Mouse (Mus musculus) C2C12 (cell line): Measurements from ENCODE around the gene Snrnp25. TPM values are rescaled to one million over a fixed set of nuclear protein-coding genes. Genes with fewer than 3 reads are reported as not detected.

Experiments used
- H3K27me3 ChIP-seq: one replicate; pipeline ENCODE4 v1.6.1; 2011; ENCODE audit not compliant: control insufficient read depth, insufficient read depth, insufficient read length
- H3K36me3 ChIP-seq: one replicate; pipeline ENCODE4 v1.6.1; 2011; ENCODE audit not compliant: control insufficient read depth, insufficient read depth
- H3K4me3 ChIP-seq: one replicate; pipeline ENCODE4 v1.5.1; 2011; ENCODE audit warnings: mild to moderate bottlenecking, control low read depth; ENCODE audit not compliant: poor library complexity, insufficient read depth, severe bottlenecking
- H3K79me2 ChIP-seq: one replicate; pipeline ENCODE4 v1.6.1; 2011; ENCODE audit not compliant: control insufficient read depth, insufficient read depth
- H3K79me3 ChIP-seq: one replicate; pipeline ENCODE4 v1.6.1; 2011; ENCODE audit warnings: low read depth, control low read depth
- H3ac ChIP-seq: one replicate; pipeline ENCODE3; 2011; ENCODE audit warnings: low read depth; ENCODE audit not compliant: control insufficient read depth, insufficient read length
- CEBPB ChIP-seq: IDR thresholded peaks from one replicate; pipeline ENCODE4 v1.6.1; 2011; ENCODE audit warnings: low read depth, mild to moderate bottlenecking, control low read depth, moderate library complexity
- CTCF ChIP-seq: IDR thresholded peaks from one replicate; pipeline ENCODE4 v1.5.1; 2011; ENCODE audit not compliant: control insufficient read depth, insufficient read depth, insufficient read length
- FOSL1 ChIP-seq: IDR thresholded peaks from one replicate; pipeline ENCODE4 v1.8.0; 2011; ENCODE audit warnings: mild to moderate bottlenecking, low read length; ENCODE audit not compliant: poor library complexity, insufficient read depth, severe bottlenecking
- MAX ChIP-seq: IDR thresholded peaks from one replicate; pipeline ENCODE4 v1.6.1; 2011; ENCODE audit warnings: mild to moderate bottlenecking, control low read depth
- MYOD1 ChIP-seq: IDR thresholded peaks from one replicate; pipeline ENCODE4 v1.6.1; 2011; ENCODE audit warnings: low read depth; ENCODE audit not compliant: control insufficient read depth, insufficient read length
- MYOG ChIP-seq: IDR thresholded peaks from one replicate; pipeline ENCODE4 v1.6.1; 2011; ENCODE audit not compliant: control insufficient read depth, insufficient read length; ENCODE audit errors: extremely low read depth
- USF1 ChIP-seq: IDR thresholded peaks from one replicate; pipeline ENCODE4 v1.6.1; 2011; ENCODE audit warnings: low read depth, mild to moderate bottlenecking, control low read depth, moderate library complexity
- polyA plus RNA-seq: library from polyadenylated mRNA; unstranded; fragments of >200 nt; fragmentation: generic; extraction: Trizol; gene quantifications from one replicate; pipeline ENCODE4 v1.2.1, GENCODE M21; 2012; ENCODE audit warnings: missing spikeins

The Snrnp25 gene
- polyA plus RNA-seq, 1 experiment, result 63.0 TPM

GRCm38 (mm10) chr11:32237411-32237795 lies 32.2 kb downstream of the Snrnp25 start:
- Histone ChIP-seq H3K36me3 (peaks cover 57% of the 10 kb centered on the region), H3K79me2 (no peaks in the 10 kb centered on the region), H3K4me3 (no peak overlapping the region)

GRCm38 (mm10) chr11:32238093-32238860 lies 33.1 kb downstream of the Snrnp25 start:
- Histone ChIP-seq H3ac (no peak overlapping the region), H3K79me2 (no peaks in the 10 kb centered on the region), H3K36me3 (peaks cover 56% of the 10 kb centered on the region), H3K79me3 (no peaks in the 10 kb centered on the region), H3K4me3 (no peak overlapping the region), H3K27me3 (no peaks in the 10 kb centered on the region)
- peak; percentile 94 for TF ChIP-seq CTCF
- TF ChIP-seq MYOD1, result no peak

More at GRCm38 (mm10) chr11:32237411-32237795, 32.2 kb downstream of the Snrnp25 start:
- TF ChIP-seq FOSL1 (no peak), MAX (no peak), MYOD1 (no peak)
- Histone ChIP-seq H3ac (no peak overlapping the region), H3K27me3 (no peaks in the 10 kb centered on the region), H3K79me3 (no peaks in the 10 kb centered on the region)

GRCm38 (mm10) chr11:32241391-32241790 lies 36.2 kb downstream of the Snrnp25 start:
- no peaks in the 10 kb centered on the region for H3K79me3 ChIP-seq
- H3K27me3 ChIP-seq, result no peaks in the 10 kb centered on the region
- no peak overlapping the region for H3K4me3 ChIP-seq
- H3ac ChIP-seq, result no peak overlapping the region
- H3K36me3 ChIP-seq, result peaks cover 54% of the 10 kb centered on the region
- no peaks in the 10 kb centered on the region for H3K79me2 ChIP-seq
- TF ChIP-seq USF1 (no peak), CEBPB (no peak), FOSL1 (no peak), MYOD1 (no peak), CTCF (no peak), MYOG (no peak), MAX (no peak)

GRCm38 (mm10) chr11:32242209-32242608 lies 37.0 kb downstream of the Snrnp25 start:
- no peaks in the 10 kb centered on the region for H3K79me3 ChIP-seq
- H3K27me3 ChIP-seq, result no peaks in the 10 kb centered on the region
- TF ChIP-seq MYOG (no peak), MAX (no peak), FOSL1 (no peak), USF1 (no peak), CEBPB (no peak), MYOD1 (no peak), CTCF (no peak)
- H3K79me2 ChIP-seq, result no peaks in the 10 kb centered on the region
- peaks cover 57% of the 10 kb centered on the region for H3K36me3 ChIP-seq
- no peak overlapping the region for H3ac ChIP-seq
- no peak overlapping the region for H3K4me3 ChIP-seq

- Histone ChIP-seq H3K36me3 (peaks cover 57% of the 10 kb centered on the region), H3K27me3 (no peaks in the 10 kb centered on the region), H3K4me3 (no peak overlapping the region), H3ac (no peak overlapping the region), H3K79me3 (no peaks in the 10 kb centered on the region), H3K79me2 (no peaks in the 10 kb centered on the region)
- no peak for TF ChIP-seq CEBPB
- TF ChIP-seq CTCF, result no peak
Measured at GRCm38 (mm10) chr11:32243205-32243955, 38.2 kb downstream of the Snrnp25 start.

GRCm38 (mm10) chr11:32244064-32244463 lies 38.8 kb downstream of the Snrnp25 start:
- peaks cover 64% of the 10 kb centered on the region for H3K36me3 ChIP-seq

More at GRCm38 (mm10) chr11:32244064-32244463, 38.8 kb downstream of the Snrnp25 start:
- no peaks in the 10 kb centered on the region for H3K79me2 ChIP-seq
- H3ac ChIP-seq, result no peak overlapping the region
- H3K4me3 ChIP-seq, result no peak overlapping the region
- TF ChIP-seq FOSL1, result no peak
- TF ChIP-seq CEBPB, result no peak
- TF ChIP-seq MYOD1, result no peak
- TF ChIP-seq MYOG, result no peak
- no peak for TF ChIP-seq USF1
- no peak for TF ChIP-seq MAX
- no peak for TF ChIP-seq CTCF
- H3K27me3 ChIP-seq, result no peaks in the 10 kb centered on the region
- no peaks in the 10 kb centered on the region for H3K79me3 ChIP-seq
